Mouse (Mus musculus) frontal cortex, adult (tissue): ENCODE data around the gene Kif18b.

Experiments used
- ATAC-seq: cut with Nextera tagmentation; 2 replicates; pipeline ENCODE4 v1.9.2; 2017; ENCODE audit warnings: mild to moderate bottlenecking, moderate library complexity, mixed read lengths; ENCODE audit not compliant: low TSS enrichment

Kif18b gene

DNA sequence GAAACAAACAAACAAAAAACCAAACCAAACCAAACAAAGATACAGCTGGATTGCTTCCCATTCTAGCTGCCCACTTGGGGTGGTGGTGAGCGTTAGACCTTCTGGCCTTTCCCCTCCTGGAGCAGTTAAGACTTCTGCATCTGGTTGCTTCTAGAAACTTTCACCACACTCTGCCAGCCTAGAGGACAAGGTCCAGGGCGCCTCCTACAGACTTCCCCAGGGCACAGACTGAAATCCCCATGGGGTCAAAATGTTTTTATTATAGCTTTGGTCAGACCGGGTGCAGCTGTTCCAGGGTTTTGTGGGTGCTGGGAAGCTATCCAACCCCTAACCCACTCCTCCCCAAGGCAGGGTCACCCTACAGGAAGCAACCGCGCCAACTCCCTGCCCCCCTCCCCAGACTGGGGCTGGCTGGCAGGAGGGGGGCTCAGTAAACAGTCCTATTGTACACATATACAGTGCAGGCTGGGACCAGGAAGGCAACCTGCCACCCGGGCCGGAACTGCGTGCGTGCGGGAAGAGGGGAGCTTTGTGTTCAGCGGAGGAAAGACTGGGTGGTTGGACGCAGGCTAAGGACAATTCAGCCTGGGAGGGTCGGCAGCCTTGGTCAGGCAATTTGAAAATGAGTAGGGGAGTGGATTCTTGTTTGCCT, 14.2 kb upstream of the Kif18b start:
- no peak for ATAC-seq

DNA sequence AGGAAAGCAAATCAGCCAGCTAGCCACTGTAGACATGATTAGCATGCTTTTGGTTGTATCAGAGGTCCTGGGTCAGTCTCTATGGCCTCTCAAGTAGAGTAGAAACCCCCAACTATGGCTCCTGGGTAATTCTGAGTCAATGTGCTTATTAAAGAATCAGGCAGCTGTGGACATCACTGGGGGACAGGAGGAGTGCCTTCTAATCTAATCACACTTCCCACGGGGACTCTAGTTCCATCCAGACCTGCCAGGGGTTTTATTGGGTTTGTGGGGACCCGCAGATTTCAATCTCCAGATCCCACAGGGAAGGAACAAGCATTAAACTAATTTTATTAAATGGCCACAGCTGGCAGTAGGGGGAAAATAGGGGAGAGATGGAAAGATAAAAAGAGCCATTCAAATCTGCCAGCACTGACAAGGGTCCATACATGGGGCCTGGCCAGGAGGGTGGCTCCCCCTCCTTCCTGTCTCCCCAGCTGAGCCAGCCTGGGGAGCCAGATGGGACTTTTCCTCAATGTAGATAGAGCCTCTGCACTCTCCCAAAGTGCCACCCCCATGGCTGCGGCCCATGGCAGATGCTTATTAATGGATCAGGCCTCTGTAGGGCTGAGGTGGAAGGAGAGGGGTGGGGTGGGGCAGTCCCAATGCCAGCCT, 12.7 kb upstream of the Kif18b start:
- no peak for ATAC-seq

DNA sequence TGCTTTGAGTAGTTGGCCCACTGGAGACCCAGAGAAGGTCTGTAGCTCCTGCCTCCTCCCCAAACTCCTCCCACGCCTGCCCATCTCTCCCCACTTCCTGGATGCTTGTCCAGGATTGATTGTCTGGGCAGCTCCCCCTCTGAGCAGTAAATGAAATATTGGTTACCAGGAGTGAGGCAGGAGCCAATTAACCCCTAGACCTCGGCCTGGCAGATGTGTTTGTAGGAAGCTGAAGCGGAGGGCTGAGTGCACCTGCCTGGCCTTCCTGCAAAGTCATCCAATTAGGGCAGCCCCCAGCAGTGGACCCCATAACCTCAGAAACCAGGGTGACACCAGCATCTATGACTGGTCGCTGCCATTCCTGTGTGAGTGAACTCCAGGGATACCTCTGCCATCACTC, 11.3 kb upstream of the Kif18b start:
- ATAC-seq = no peak

DNA sequence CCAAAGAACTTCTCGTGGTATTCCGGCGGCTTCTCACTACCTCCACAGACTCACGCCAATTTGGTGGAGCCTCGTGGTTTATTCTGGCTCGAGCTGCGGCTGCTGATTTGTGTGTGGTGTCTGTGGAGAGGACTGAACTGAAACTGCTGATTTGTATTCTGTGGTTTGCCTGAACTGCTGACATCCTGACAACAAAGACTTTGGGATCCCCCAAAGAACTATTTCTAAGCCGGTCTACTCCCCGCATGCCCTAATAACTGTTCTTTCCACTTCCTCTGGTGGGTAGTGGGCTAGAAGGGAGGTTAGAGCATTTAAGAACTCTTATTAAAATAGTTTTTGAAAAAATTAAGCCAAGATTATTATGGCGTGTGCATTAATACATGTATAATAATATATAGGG, 5.7 kb upstream of the Kif18b start:
- ATAC-seq = no peak

DNA sequence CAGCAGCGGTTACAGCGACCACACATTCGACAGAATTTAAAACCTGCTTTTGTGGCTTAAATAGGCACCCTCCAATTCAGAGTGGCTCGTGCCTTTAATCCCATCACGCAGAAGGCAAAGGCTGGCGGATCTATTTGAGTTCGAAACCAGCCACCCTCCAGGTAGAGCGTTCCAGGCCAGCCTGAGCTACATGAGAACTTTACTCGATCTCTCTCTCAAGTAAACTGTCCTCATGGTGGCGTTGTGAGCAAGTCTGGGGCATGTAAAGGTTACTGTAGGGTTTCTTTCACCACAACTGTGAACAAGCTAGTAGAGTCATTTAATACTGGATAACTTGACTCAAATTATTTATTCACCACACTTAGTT, 410 bp upstream of the Kif18b start:
- peak; percentile 34; the same call in 1 of the 2 replicates for ATAC-seq

DNA sequence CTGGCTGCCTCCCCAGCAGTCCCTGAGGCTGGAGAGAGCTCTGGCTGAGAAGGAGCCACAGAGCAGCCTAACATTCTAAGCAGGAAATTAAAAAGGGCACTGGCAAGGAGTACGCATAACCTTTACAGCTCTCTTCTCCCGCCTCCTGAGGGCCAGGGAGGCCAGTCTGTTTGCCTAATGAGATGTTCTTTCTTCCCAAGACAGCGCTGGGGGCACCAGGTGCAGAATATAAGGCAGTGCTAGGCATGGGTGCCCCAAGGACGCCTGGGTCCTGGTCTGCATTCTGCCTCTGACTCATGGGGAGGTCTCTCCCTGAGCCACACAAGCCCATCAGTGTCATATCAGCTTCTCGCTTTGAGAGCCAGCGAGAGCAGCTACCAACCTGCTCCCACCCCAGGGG, 3.4 kb downstream of the Kif18b start:
- no peak for ATAC-seq

DNA sequence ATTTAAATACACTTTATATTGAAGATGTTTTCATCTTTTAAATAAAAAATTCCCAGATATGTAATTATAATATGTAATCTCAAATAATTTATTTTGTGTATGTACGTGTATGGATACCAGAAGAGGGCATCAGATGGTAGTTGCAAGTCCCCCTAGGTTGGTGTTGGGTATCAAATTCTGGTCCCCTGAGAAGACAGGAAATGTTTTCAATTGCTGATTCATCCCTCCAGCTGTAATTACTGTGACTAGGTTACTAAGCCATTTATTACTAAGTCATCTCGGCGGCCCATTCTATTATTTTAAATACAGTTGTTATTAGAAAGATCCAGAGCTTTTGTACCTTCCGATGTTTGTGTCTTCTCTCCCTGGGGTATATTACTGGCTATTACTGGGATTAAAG, 6.8 kb downstream of the Kif18b start:
- ATAC-seq = no peak

DNA sequence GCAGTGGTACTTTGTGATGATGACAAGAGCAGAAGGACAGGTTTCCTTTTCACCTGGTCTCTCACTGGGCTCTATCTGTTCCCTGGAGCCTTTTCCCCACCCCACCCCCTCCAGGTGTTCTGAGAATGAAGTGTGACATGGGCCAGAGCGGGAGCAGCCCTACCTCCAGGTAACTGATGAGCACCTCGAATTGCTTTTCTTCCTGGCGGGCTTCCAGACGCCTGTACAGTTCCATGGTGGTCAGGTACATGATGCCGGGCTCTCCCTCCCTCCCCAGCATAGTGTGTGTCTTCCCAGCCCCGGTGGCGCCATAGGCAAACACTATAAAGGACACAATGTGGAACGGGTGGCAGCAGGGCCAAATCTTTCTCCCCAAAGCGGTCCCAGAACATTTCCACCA, 9.5 kb downstream of the Kif18b start:
- no peak for ATAC-seq

DNA sequence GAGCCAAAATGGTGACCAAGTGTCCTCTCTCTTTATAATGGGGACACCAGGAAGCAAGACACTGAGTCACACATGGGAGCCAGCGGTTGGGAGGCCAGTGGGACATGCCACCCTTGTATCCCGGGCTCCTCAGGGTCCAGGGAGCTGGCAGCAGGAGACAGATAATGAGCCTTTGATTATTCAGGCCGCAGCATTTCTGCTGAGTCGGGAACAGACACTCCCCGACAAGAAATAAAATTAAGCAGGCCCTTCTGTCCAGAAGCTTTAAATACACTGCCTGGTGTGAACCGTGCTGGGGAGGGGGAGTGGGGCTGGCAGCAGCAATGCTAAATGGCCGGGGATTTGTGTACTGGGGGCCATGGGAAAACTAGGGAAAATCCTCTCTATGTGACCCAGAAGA, 13.5 kb downstream of the Kif18b start:
- ATAC-seq = no peak; the same call in 1 of the 2 replicates

DNA sequence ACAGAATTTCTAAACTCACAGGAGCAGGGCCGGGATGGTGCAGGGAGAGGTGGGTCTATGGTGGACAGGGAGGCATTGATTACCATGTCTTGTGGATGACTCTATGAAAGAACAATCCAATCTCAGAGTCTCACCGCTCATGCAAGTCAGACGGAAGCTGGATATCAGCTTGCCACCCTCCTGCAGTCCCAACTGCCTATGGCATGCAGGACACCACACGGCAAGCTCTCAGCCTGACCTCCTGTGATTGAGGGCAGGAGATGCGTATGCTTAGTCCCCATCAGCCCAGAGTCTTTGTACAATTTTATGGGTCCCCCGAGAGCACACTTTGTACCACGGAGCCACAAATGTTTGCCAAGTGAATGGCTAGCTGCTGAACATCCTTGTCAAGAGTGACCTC, 21.3 kb downstream of the Kif18b start:
- no peak for ATAC-seq

DNA sequence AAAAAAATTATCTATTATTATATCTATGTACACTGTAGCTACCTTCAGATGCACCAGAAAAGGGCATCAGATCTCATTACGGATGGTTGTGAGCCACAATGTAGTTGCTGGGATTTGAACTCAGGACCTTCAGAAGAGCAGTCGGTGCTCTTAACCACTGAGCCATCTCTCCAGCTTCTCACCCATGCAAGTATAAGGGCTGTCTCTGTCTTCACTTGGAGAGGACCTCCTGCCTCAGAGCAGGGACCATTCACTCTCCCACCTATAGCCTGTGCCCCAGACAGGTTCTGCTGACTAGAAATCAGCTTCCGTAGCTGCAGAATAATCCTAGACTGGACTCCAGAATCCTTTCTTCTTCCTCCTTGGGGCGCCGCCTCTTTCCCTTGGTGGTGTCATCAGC, 22.8 kb downstream of the Kif18b start:
- ATAC-seq = no peak

DNA sequence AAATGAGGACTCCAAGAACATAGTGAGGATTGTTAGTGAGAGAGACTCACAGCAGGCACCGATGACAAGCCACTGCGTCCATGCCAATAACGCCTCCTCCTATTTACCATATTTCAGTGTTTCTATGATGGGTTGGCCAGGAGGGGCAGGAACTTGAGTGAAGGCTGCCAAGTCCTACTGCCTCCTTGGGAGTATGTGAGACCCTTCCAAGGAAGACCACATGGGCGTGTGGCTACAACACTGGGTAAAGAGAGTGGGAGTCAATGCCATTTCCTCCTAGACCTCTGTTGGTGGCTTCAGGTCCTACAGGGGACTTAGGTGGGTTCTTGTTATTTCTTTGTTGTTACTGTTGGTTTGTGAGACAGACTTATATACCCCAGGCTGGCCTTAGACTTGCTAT, 23.7 kb downstream of the Kif18b start:
- ATAC-seq = peak; percentile 20; the same call in 1 of the 2 replicates

DNA sequence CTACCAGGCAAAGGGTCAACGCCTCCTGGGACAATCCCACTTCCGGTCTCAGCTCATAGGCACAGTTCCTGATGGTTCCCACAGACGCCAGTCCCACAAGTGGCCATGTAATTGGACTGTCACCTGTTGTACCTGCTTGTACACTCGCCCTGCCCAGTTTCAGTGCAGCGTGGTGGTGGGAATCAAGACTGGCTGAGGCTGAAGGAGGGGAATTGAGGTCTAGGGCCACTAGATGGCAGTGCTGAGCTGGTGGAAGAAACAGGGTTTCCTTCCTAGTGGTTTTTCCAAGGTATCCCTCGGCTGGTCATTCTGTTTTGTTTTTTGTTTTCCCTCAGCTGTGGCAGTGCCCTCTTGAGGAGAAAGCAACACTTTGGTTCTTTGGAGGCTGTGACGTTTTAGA, 24.2 kb downstream of the Kif18b start, which contains the start of gene Gfap:
Gene Gfap (minus strand): TSS at position 150 of the 400 bp plus-strand sequence.
- ATAC-seq = peak; percentile 85

DNA sequence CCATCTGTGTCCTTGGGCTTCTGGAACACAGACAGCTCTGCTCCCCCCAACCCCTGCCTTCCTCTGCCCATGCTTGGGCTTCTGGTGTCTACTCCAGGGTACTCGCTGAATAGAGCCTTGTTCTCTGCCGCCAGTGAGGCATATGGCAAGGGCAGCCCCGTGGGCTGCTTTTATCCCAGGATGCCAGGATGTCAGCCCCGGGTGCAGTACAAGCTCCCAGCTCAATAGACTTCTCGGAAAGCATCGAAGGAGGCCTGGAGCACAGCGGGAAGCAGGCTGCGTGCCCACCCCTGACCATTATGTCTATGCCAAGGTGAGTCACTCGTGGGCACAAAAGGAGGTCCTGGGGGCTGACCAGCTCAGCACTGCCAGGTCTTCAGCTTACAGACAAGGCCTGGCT, 26.5 kb downstream of the Kif18b start:
- ATAC-seq = no peak

DNA sequence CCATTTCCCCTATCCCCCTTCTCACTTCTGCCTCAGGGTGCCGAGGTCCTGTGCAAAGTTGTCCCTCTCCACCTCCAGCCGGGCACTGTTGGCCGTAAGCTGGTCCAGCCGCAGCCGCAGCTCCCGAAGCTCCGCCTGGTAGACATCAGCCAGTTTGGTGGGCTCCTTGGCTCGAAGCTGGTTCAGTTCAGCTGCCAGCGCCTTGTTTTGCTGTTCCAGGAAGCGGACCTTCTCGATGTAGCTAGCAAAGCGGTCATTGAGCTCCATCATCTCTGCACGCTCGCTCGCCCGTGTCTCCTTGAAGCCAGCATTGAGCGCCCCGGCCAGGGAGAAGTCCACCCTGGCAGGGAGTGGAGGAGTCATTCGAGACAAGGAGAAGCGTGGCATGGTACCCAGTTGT, 28.3 kb downstream of the Kif18b start:
- no peak for ATAC-seq

DNA sequence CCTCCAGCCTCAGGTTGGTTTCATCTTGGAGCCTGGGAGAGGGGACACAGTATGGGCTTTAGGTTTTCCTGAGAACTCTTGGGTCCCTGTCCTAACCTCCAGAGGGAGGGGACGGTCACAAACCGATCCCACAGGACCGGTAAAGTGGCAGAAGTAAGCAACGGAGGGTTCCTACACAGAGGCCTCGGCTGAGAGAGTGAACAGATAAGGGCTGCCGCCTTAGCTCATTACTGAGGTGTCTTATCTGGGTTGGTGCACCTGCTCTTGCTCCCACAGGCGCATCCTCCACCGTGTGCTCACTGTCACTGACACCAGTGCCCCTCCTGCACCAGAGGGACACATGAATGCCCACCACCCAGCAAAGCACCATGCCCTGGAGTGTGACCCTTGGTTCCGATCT, 29.1 kb downstream of the Kif18b start:
- no peak for ATAC-seq

DNA sequence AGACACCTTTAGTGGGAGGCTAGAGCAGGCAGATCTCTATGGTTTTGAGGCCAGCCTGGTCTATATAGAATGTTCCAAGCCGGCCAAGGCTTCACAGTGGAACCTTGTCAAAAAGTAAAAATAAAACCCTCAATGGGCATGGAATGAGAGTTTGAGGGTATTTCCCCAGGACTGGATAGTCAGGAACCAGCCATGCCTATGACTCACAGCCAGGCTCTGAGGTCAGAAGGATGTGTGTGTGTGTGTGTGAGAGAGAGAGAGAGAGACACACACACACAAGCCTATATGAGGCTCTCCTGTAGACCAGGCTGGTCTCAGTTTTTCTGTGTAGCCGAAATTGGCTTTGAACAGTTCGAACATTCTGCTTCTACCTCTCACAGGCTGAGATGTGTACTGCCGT, 30.2 kb downstream of the Kif18b start:
- no peak for ATAC-seq

DNA sequence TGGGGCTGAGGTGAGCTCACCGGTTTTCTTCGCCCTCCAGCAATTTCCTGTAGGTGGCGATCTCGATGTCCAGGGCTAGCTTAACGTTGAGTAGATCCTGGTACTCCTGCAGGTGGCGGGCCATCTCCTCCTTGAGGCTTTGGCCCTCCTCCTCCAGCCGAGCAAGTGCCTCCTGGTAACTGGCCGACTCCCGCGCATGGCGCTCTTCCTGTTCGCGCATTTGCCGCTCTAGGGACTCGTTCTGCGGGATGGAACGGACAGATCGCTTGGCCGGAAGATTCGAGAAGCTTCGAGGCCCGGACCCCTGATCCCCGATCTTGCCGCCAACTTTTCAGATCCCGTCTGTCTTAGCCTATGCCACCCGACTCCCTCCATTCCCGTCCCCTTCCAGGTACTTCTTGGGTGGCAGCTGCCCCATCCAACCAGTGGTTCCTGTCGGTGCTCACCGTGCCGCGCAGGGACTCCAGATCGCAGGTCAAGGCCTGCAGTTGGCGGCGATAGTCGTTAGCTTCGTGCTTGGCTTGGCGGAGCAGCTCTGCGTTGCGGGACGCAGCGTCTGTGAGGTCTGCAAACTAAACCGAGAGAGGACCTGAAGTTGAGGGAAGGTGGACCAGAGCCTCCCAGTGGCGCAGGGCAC, 31.8 kb downstream of the Kif18b start:
- peak; percentile 63; the same call in 1 of the 2 replicates for ATAC-seq

DNA sequence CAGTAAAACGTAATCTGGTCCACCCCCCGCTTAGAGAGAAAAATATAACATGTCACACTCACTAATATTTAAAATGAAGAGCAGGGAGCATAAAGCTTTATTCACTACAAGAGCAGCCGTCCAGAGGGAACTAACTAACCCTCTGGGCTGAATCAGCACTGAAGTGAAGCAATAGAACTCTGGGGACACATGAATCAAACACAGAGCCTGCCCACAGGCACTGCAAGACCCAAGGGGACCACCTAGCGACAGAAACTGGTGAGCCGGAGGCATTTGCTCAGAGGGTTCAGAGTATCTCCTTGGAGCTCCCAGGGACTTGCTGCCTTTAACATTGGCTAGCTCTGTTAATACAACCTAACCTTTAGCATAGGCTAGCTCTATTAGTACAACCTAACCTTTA, 34.8 kb downstream of the Kif18b start:
- ATAC-seq = no peak

DNA sequence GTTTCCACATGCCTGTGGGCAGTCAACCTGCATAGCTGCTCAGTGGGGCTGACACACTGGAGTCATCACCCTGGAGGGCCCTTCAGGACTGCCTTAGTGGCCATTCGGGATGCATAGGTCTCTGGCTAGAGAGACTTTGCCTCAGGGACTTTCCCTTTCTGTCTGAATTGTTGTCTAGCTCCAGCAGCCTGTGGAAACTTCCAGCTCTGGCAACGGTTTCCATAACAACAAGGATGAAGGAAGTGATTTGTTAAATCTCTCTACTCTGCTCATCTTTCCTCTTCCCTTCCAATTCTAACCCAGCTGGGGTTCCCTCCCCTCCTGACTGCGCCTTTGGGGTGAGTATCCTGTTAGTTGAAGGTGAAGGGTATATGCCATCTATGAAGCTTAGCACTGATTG, 36.8 kb downstream of the Kif18b start:
- peak; percentile 72 for ATAC-seq

DNA sequence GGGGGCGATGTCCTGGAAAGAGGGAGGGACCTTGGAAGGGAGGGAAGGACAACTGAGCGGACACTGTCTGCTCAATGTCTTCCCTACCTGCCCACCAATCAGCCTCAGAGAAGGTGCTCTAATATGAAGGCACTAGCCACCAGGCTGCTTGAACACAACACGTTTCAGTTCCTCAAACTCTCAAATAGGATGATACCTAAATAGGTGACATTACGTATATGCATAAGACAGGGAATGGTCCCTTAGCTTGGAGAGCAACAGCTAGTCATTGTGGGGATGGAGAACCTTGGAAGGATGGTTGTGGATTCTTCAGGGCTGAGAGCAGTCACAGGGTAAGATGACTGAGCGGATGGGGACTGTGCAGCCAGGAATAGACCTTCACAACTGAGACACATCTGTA, 37.5 kb downstream of the Kif18b start:
- ATAC-seq = no peak

DNA sequence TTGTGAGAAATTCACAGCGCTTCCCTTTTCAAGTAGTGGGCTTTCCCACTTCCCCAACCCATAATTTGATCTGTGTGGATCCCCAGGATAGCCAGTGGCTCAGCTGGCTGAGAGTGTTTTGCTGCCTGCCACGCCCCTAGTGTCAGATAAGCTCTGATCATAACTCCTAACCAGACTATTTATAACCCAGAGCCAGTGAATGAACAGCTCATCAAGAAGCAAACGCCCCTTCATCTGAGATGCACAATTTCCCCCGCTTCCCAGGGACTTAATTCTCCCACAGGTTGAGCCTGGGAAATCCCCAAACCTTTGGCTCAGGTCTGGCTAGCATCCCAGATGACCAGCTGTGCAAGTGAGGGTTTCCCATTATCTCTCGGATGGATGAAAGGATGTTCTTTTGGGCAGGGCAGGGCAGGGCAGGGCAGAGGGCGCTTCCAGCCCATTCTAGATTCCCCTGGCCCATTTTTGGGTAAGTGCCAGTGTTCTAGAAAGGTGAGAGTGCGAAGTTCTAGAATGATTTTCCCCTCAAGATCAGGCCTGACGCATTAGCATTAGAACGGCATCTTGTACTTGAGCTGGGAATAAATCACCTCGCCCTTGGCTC, 40.2 kb downstream of the Kif18b start, which contains the start of gene Fam187a:
Gene Fam187a (plus strand): TSS at position 554 of the 604 bp plus-strand sequence.
- no peak for ATAC-seq
